Mouse (Mus musculus) cerebellum, adult 11 months (tissue): Measurements from ENCODE around the gene Arhgef10l.
A peak's percentile ranks its signal among the peaks of the same experiment; 100 is the strongest.

Experiments
- DNase-seq: peaks from one replicate; pipeline ENCODE4 v3.0.0; 2022

Arhgef10l gene

DNA sequence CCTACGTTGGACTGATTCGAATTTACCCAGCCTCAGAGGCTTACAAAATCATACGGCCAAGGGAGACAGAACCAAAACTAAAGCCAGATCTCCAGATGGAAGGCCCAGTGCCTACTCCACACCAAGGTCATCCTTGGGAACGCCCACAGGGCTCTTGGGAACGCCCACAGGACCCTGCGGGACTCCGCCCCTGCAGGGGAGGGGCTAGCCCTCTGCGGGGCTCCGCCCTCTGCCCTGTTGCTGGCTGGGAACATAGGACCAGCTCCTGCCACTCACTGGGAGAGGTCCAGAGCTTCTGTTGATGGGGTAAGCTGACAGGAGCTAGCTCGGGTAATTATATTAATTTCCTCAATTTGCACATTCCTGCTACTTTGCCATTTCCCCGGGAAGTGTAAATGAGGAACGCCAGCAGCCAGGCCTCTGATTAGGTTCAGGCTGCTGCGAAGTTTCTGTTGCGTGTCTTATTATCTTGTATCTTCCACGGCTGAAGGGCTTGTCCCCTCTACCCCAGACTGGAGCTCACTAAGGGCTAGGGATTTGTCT is 158.6 kb downstream of the Arhgef10l start:
- DNase-seq = no peak

DNA sequence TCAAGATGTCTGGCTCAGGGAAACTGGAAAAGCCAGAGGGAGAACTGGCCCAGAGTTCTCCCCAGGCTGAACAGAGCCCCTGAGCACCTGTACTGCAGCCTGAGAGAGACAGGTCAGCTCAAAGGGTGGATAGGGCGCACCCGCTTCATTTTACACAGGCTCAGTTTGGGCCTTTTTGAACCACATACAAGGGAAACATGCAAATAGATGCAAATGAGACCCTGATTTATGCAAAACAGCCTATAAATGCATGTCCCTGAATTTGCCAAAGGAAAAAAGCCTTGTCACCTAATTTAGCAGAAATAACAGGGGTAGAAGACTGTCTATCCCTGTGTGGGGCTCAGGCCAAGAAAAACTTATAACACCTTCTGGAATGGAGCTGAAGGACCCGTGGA is 160.2 kb downstream of the Arhgef10l start:
- no peak for DNase-seq

DNA sequence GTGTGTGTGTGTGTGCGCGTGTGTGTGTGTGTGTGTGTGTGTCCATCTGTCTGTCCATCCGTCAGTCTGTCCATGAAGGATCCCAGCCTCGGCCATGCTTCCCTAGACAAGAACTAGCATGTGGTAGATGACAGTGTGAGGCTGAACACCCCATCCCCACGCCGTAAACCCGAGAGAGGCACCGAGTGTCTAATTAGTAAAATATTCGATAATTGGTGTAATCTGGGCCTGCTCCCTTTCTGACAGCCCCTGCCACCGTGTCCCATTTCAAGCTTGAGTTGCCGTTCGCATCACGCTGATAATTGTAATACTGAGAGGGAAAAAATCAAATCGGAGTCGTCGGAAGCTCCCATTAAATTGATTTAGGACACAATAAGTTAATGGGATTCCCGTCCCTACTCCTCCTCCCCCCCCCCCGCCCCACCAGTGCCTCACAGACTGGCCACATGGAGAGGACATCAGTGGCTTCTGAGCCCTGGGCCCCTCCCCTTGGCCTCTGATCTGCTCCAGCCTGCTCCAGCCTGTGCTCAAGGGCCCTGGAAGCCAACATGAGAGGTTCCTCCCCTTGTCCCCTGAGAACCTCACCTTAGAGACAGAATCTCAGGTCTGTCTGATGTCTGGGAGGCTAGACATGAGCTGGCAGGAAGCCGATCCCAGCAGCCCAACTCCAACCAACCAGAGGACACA is 160.7 kb downstream of the Arhgef10l start:
- no peak for DNase-seq

DNA sequence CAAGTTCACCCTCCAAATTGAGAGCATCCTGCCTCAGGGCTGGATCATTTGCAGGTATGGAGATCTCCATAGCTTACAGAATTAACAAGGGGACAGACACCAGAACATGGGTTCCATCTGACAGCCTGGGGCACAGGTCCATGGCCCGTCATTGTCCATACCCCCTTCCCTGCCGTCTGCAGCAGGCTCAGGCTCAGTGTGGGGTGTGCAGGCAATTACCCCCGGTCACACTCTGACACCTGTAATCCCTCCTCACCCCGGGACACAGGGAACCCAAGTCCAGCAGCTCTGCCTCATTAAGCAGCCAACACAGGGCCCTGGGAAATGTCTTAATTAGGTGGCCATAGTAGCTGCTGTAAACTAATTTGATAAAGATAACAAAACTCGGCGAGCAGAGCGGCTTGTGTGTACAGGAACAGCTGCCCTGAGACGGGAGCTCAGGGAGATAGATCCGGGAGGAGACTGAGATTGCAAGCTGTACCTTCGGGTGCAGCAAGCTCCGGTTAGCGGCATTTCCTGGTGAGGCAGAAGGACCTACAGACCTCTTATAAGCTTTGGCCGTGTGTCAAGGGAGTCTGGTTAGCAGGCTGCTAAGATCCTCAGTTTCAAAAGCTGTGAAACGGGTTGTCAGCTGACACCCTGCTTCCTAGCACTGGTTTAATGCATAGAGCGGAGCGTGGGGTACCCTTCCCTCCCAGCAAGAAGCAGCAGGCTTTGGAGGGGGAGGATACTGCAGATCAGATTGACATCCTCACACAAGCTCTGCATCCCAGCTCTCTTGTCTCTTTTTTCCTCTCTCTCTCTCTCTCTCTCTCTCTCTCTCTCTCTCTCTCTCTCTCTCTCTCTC is 161.5 kb downstream of the Arhgef10l start:
- no peak for DNase-seq

DNA sequence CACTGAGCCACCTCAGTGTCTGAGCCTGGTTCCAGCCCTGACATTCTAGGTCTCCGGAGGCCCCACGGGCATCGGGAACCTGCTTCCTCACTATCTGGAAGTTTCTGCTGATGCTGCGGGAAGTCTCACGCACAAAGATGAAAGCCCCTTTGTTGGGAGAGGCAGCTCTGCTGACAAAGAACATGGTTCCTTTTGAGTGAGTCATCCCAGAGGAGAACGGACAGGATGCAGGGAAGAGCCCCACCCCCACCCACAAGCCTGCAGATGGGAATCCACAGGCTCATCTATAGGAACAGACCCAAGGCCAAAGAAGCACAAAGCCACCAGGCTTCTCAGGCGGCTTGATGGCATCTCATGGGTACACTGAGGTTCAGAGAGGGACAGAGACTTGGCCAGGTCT is 165.0 kb downstream of the Arhgef10l start:
- no peak for DNase-seq

DNA sequence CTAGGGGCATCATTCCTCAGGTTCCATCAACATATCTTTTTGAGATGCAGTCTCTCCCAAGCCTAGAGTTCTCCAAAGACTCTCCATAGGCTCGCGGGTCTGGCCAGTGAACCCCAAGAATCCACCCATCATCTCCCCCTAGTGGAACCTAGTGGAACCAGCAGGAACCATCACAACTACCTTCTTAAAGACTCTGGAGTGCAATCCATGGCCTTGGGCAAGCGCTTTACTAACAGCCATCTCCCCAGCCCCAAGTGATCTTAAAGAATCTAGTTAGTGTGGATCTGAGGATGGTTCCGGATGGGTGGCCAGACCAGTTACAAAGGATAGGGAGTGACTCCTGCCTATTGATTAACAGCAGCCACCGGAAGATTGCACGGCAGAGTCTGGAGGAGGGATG is 166.2 kb downstream of the Arhgef10l start:
- DNase-seq = no peak

DNA sequence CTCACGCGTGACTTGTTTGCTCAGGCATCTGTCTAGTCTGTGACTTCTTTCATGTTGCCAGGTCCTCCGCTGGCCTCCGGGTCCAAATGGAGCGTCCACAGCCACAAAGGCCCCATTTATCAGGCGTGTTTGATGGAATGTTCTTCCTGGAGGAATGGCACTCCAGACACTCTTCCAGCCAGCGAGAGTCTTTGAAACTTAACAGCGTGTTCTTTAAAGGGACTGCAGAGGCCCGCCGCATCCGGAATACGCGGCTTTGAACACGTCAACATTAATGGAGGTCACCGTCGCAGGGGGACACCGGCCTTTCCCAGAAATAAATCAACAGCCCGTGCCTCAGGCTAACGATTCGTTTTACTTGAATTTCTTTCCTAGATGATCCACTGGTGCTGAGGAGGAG is 168.6 kb downstream of the Arhgef10l start:
- DNase-seq = no peak

DNA sequence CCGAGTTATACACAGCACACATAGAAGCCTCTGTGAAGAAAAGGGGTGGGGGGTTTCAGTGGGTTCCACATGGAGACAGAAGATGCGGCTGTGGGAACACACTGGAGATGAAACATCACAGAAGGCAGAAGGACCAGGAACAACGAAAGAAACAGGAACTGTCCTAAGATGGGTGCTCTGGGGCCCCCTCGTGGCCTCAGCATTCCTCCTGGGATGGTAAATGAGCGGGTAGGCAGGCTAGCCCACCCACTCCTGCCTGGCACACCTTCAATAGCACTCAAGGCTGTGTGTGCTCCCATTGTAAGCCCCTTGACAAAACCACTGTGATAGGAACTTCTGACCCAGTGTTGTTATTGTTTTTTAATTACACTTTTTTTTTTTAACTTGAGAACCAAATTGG is 174.3 kb downstream of the Arhgef10l start:
- no peak for DNase-seq

DNA sequence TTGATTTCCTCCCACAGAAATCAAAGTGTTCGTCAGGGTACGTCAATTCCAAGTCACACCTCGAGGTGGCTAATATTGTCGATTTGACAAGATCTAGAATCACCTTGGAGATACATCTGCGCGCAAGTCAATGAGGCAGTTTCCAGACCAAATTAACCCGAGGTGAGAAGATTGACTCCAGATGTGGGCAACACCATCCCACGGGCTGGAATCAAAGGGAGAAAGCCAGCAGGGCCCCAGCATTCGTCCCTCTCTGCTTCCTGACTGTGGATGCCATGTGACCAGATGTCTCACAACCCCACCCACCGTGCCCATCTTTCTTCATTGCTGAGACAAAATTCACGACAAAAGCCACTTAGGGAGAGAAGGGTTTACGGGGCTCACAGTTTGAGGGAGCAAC is 180.4 kb downstream of the Arhgef10l start:
- DNase-seq = no peak

DNA sequence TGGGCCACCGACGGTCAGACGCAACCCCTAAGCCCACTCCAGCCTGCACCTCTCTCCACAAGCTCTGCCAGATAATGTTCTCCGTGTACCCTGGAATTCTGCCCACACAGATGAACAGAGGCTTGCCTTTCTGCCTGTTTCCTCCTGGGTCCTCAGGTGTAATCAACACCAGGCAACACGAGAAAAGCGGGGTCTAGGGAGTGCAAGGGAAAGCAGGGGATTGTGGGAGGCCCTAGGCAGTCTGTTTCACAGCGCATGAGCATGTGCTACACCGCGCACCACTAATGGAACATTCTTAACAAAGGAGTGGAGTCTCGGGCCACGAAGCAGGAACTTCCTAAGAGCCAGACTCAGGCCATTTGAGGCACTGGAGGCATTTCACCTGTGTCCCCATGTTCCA is 182.7 kb downstream of the Arhgef10l start:
- DNase-seq = no peak

DNA sequence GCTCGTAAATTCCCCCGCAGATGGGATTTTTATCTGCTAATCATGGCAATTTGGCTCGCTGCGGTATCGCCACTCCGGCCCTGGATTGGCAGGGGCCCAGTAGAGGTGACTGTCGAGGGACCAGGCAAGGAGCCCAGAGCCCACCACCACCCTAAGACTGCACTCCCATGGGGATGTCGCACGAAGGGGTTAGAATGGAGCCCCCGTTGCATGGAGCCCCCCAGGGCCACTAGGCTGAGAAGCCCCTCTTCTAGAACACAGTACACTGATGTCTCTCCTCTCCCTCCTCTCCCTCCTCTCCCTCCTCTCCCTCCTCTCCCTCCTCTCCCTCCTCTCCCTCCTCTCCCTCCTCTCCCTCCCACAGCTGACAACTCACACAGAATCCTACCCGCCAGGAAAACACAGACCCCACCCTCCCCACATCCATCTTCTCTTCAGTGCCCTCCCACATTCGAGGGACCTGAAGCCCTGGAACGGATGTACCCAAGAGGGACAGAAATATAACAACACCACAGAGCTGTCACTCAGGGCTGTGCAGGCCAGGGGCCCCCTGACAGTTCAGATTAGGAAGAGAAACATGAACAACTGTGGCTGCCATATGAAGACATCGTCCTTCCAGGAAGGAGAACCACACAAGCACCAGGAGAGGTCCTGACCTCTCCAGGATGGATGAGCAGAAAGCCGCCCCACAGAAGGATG is 185.3 kb downstream of the Arhgef10l start:
- DNase-seq = no peak

DNA sequence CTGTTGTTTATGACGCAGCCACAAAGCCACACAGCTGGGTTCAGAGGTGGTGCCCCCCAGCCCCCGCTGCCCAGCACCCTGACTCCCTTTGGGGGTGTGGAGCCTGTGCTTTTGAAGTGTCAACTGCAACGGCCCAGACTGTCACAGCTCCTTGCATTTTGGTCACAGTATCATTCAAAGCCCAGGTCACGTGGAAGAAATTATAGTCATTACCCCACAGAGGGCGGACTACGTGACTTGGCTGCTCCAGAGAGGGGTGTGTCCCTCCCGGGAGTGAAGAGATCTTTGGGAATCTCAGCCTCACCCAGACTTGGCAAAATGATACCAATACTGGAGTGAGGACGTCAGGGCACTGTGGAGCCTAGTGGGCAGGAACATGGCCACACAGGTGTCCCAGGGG is 190.6 kb downstream of the Arhgef10l start:
- DNase-seq = no peak

DNA sequence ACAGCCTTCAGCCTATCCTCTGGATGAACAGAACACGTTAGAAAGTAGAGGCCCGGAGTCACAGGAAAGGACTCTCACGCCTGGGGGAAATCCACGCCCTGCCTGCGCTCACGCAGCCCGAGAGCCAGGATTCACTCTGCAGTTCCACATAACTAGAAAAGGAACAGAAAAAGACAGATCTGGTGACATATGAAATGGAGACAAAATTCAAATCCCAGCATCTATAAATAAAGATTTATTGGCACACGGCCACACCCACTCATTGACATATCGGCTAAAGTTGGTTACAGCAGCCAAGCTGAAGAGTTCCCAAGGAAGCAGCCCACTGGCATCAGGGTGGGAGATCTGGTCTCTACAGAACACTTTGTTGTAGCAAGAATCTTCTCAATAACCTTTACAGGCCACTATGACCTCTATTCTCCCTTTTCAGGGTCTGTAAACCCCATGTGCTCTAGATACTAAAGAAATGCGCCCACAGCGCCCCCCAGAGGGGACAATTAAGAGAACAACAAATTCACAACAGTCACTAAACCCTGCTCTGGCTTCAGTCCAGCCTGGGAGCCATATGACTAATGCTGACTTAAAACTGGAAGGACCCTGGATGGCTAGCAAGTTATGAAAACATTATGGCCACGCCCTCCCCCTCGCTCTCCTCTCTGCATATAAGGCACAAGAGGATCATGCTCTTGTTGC is 195.9 kb downstream of the Arhgef10l start:
- DNase-seq = peak; percentile 21

DNA sequence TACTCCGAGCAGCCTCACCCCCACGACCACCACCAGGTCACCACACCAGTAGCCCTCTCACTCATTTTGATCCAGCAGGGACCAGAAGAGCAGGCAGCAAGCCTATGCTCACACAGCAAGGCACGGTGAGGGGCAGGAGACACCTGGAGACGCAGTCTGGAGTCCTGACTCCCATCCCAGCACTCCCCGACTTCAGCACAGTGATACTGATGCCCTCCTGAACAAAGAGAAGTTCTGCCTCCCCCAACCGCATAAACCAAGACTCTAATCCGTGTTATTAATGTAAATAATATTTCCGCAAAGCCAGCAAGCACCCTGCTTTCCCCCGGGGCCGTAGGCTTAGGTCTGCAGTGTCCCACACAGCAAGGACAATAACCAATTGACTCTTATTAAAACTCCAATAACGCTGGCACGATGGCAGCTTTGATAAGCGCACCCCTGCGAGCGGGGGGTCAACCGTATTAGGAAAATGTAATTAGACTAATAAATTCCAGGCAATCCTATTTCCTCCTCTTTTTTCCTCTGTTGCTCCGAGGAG is 198.5 kb downstream of the Arhgef10l start:
- no peak for DNase-seq
